Mouse (Mus musculus) stomach, postnatal 0 days (tissue): ENCODE data around the gene Bmp8a.

Experiments used
- CTCF ChIP-seq: IDR thresholded peaks from 2 replicates; pipeline ENCODE4 v1.5.1; 2016; ENCODE audit warnings: antibody characterized with exemption, low read depth, mild to moderate bottlenecking, moderate library complexity
- EP300 ChIP-seq: optimal IDR thresholded peaks from 2 replicates; pipeline ENCODE3; 2016; ENCODE audit warnings: antibody characterized with exemption

- no peak for TF ChIP-seq CTCF
- no peak for TF ChIP-seq EP300
These were observed 50.1 kb downstream of the Bmp8a start for GRCm38 (mm10) chr4:123292989-123293388.
